35 mouse cellular contexts compared by ENCODE assay signal in the genomic region with DNA sequence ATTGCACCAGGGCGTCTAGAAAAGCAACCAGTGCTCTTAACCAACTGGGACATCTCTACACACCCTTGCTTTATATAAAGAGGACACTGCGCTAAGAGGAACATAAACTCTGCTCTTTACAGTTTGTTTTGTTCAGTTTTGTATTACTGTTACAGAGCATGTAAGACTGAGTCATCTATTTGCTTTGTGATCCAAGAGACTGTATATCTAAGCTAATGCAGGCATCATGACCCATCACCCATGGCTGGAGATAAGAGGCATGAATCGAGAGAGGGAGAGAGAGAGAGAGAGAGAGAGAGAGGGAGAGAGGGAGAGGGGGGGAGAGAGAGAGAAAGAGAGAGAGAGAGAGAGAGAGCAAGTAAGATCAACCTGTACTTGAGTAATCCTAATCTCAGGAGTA.
"Had no signal": no experiment of that assay in that cellular context is flagged by ENCODE, and none has a peak within 500 bp of the region (broad histone marks: within the 10 kb centered on the region; RNA-seq: fewer than 3 reads in every experiment).

No protein-coding gene starts in this region.

- H3K36me3 ChIP-seq: heart, embryonic 12.5 days; heart, embryonic 15.5 days; hindbrain, embryonic 10.5 days; hindbrain, embryonic 12.5 days; hindbrain, embryonic 13.5 days; hindbrain, embryonic 15.5 days; intestine, embryonic 15.5 days had no signal

- H3K9ac ChIP-seq: heart, embryonic 12.5 days; heart, embryonic 13.5 days; heart, embryonic 15.5 days; hindbrain, embryonic 12.5 days; hindbrain, embryonic 13.5 days; hindbrain, embryonic 14.5 days; hindbrain, embryonic 15.5 days; intestine, embryonic 15.5 days; kidney, embryonic 15.5 days had no signal

- H3K4me1 ChIP-seq: heart, embryonic 10.5 days; heart, embryonic 12.5 days; heart, embryonic 15.5 days; hindbrain, embryonic 12.5 days; hindbrain, embryonic 15.5 days; intestine, embryonic 15.5 days; kidney, embryonic 15.5 days had no signal

- H3K4me2 ChIP-seq: heart, embryonic 12.5 days; heart, embryonic 13.5 days; heart, embryonic 15.5 days; hindbrain, embryonic 12.5 days; hindbrain, embryonic 13.5 days; hindbrain, embryonic 14.5 days; hindbrain, embryonic 15.5 days; intestine, embryonic 15.5 days; kidney, embryonic 15.5 days had no signal

- DNase-seq: heart, postnatal 10 days; heart, postnatal 14 days; heart, postnatal 36 days; heart, postnatal 4 days; kidney, adult 11 months; kidney, adult 18-20 months; kidney, adult 2 months; kidney, adult 8-10 months; kidney, adult 9 months; kidney, postnatal 10 days; kidney, postnatal 14 days; kidney, postnatal 25 days; kidney, postnatal 36 days; kidney, postnatal 4 days; layer of hippocampus, adult 9-11 months; layer of hippocampus, postnatal 36 days had no signal

- H3K4me3 ChIP-seq: heart, embryonic 10.5 days; heart, embryonic 12.5 days; heart, embryonic 13.5 days; heart, embryonic 15.5 days; hindbrain, embryonic 10.5 days; hindbrain, embryonic 12.5 days; hindbrain, embryonic 13.5 days; hindbrain, embryonic 15.5 days; intestine, embryonic 15.5 days; kidney, embryonic 15.5 days; layer of hippocampus, adult 2 months; left cerebral cortex, adult 2 months had no signal

- H3K9me3 ChIP-seq: heart, embryonic 10.5 days; heart, embryonic 12.5 days; heart, embryonic 13.5 days; heart, embryonic 15.5 days; hindbrain, embryonic 10.5 days; hindbrain, embryonic 12.5 days; hindbrain, embryonic 13.5 days; hindbrain, embryonic 15.5 days; intestine, embryonic 15.5 days; kidney, embryonic 15.5 days had no signal

- H3K27ac ChIP-seq: heart, embryonic 10.5 days; heart, embryonic 13.5 days; heart, embryonic 15.5 days; hindbrain, embryonic 10.5 days; hindbrain, embryonic 12.5 days; hindbrain, embryonic 13.5 days; hindbrain, embryonic 14.5 days; hindbrain, embryonic 15.5 days; hindbrain, postnatal 0 days; intestine, embryonic 15.5 days; kidney, embryonic 15.5 days; kidney, postnatal 0 days; layer of hippocampus, adult 2 months; left cerebral cortex, adult 2 months had no signal

- ATAC-seq: hindbrain, embryonic 16.5 days; hindbrain, postnatal 0 days; inflammation-experienced regulatory T-cells, adult 6 months; intestine, embryonic 15.5 days; intestine, embryonic 16.5 days; intestine, postnatal 0 days had no signal

- H3K27me3 ChIP-seq: heart, embryonic 12.5 days; heart, embryonic 13.5 days; heart, embryonic 15.5 days; hindbrain, embryonic 12.5 days; hindbrain, embryonic 13.5 days; hindbrain, embryonic 15.5 days; intestine, embryonic 15.5 days; kidney, embryonic 15.5 days had no signal
